In genomic region chr6:17991625-17992024, GRCm38 (mm10) we compare ENCODE assay signal across 14 mouse cellular contexts. TPM values are rescaled to one million over a fixed set of nuclear protein-coding genes. Genes with fewer than 3 reads are reported as not detected.
DNase-seq lines count a peak whose midpoint lies in the region; ATAC-seq and TF ChIP-seq lines count a peak whose summit lies in the region.
"Had no signal": no experiment of that assay in that cellular context is flagged by ENCODE, and none has a peak within 500 bp of the region (broad histone marks: within the 10 kb centered on the region; RNA-seq: fewer than 3 reads in every experiment).

No protein-coding gene starts in this region.

- H3K27me3 ChIP-seq in kidney, adult 2 months (replicated peaks; ENCODE audit: control insufficient read depth, insufficient read depth, low read length): no peaks in the 10 kb centered on the region
- no peaks in the 10 kb centered on the region for H3K27me3 ChIP-seq in kidney, embryonic 15.5 days
- H3K27me3 ChIP-seq in lung, postnatal 0 days (replicated peaks; ENCODE audit: insufficient read depth, low read length): no peaks in the 10 kb centered on the region
- H3K27me3 ChIP-seq: embryonic facial prominence, embryonic 12.5 days; midbrain, embryonic 15.5 days had no signal

- intact Hi-C loops in heart, postnatal 36 days (cut with DNase I): no loop called here

- TF ChIP-seq POLR2A in kidney, adult 2 months (IDR thresholded peaks at IDR 0.05; ENCODE audit: low read depth, low read length): no peak

- WGBS in kidney, adult 2 months: 51% methylated on average over 7 of the region's 7 CpGs
- WGBS in kidney, embryonic 15.5 days: 58% methylated on average over 7 of the region's 7 CpGs
- 39% methylated on average over 7 of the region's 7 CpGs for WGBS in lung, postnatal 0 days

- H3K9ac ChIP-seq in kidney, embryonic 15.5 days: no peak overlapping the region
- H3K9ac ChIP-seq in lung, postnatal 0 days (replicated peaks; ENCODE audit: low read depth): no peak overlapping the region
- H3K9ac ChIP-seq: embryonic facial prominence, embryonic 12.5 days; liver, embryonic 14.5 days; midbrain, embryonic 15.5 days had no signal

- ATAC-seq in kidney, embryonic 15.5 days (replicated peaks; ENCODE audit: low FRiP score): no peak
- peak; percentile 93 for ATAC-seq in lung, postnatal 0 days
- ATAC-seq: activated CD4-positive, CD25-positive, alpha-beta regulatory T cell, adult 4 months; hindbrain, embryonic 16.5 days; midbrain, embryonic 15.5 days had no signal

- H3K36me3 ChIP-seq in kidney, adult 2 months (ENCODE audit: control insufficient read depth, insufficient read depth, low read length): no peaks in the 10 kb centered on the region
- no peaks in the 10 kb centered on the region for H3K36me3 ChIP-seq in kidney, embryonic 15.5 days
- no peaks in the 10 kb centered on the region for H3K36me3 ChIP-seq in lung, postnatal 0 days (ENCODE audit: insufficient read depth, low read length)
- H3K36me3 ChIP-seq: embryonic facial prominence, embryonic 12.5 days; midbrain, embryonic 15.5 days had no signal

- DNase-seq in cerebellum, postnatal 10 days: peak; percentile 63 to 77
- no peak for DNase-seq in cerebellum, adult 11 months
- DNase-seq in kidney, adult 2 months: peak; percentile 24
- DNase-seq in kidney, postnatal 14 days: peak; percentile 10
- DNase-seq in lung, postnatal 0 days (ENCODE audit: low spot score): peak; percentile 70
- DNase-seq in heart, postnatal 36 days: no peak
- no peak for DNase-seq in adipocyte (ENCODE audit: low spot score)
- DNase-seq: spleen, adult 18-20 months had no signal

- no peaks in the 10 kb centered on the region for H3K9me3 ChIP-seq in kidney, embryonic 15.5 days (replicated peaks)
- H3K9me3 ChIP-seq in lung, postnatal 0 days (ENCODE audit: low read length): no peaks in the 10 kb centered on the region
- H3K9me3 ChIP-seq: embryonic facial prominence, embryonic 12.5 days; midbrain, embryonic 15.5 days had no signal

- TF ChIP-seq EP300 in lung, postnatal 0 days (IDR thresholded peaks at IDR 0.05): peak; percentile 37; the same call in 1 of the 2 replicates

- H3K4me2 ChIP-seq in kidney, embryonic 15.5 days: no peak overlapping the region
- H3K4me2 ChIP-seq in lung, postnatal 0 days (replicated peaks; ENCODE audit: low read depth, low read length): no peak overlapping the region
- H3K4me2 ChIP-seq: embryonic facial prominence, embryonic 12.5 days; midbrain, embryonic 15.5 days had no signal

- no peak overlapping the region for H3K27ac ChIP-seq in kidney, adult 2 months (ENCODE audit: insufficient read depth, low read depth, low read length)
- no peak overlapping the region for H3K27ac ChIP-seq in kidney, embryonic 15.5 days
- H3K27ac ChIP-seq in lung, postnatal 0 days (ENCODE audit: low read length): no peak overlapping the region
- H3K27ac ChIP-seq: embryonic facial prominence, embryonic 12.5 days; liver, embryonic 14.5 days; midbrain, embryonic 15.5 days had no signal

- TF ChIP-seq CTCF in kidney, adult 2 months (conservative IDR thresholded peaks at IDR 0.05; ENCODE audit: insufficient read depth, insufficient read length, low read depth, low read length): no peak
- TF ChIP-seq CTCF in lung, postnatal 0 days (IDR thresholded peaks at IDR 0.05): no peak

- no peaks in the 10 kb centered on the region for H3K4me1 ChIP-seq in kidney, adult 2 months (ENCODE audit: control insufficient read depth, insufficient read depth, low read length)
- no peaks in the 10 kb centered on the region for H3K4me1 ChIP-seq in kidney, embryonic 15.5 days
- no peaks in the 10 kb centered on the region for H3K4me1 ChIP-seq in lung, postnatal 0 days (ENCODE audit: insufficient read depth, low read depth, low read length)
- H3K4me1 ChIP-seq: embryonic facial prominence, embryonic 12.5 days; midbrain, embryonic 15.5 days had no signal

- no peak overlapping the region for H3K4me3 ChIP-seq in kidney, adult 2 months (ENCODE audit: insufficient read depth, low read depth, low read length)
- H3K4me3 ChIP-seq in kidney, embryonic 15.5 days (replicated peaks): no peak overlapping the region
- no peak overlapping the region for H3K4me3 ChIP-seq in lung, postnatal 0 days (ENCODE audit: low read depth, low read length)
- H3K4me3 ChIP-seq: embryonic facial prominence, embryonic 12.5 days; midbrain, embryonic 15.5 days had no signal

RNA-seq across cellular contexts. Expression of gene Wnt2, which starts 38.8 kb away (rescaled TPM):
- 0.35 and 0.52 TPM in 2 replicates for polyA plus RNA-seq in kidney, adult 2 months (2012; rRNA removed)
- polyA plus RNA-seq in kidney, embryonic 15.5 days (2015; fragmentation: Nextera tagmentation; extraction: Ambion mirVana): 1.1 and 2.9 TPM in 2 replicates
- 54.6 and 56.1 TPM in 2 replicates for polyA plus RNA-seq in lung, postnatal 0 days (2015; fragmentation: Nextera tagmentation; extraction: Ambion mirVana)
- total RNA-seq in heart, postnatal 36 days (2021): under 1 TPM; 0.68 to 0.94 TPM
- polyA plus RNA-seq: activated CD4-positive, CD25-positive, alpha-beta regulatory T cell, adult 4 months had no signal

Comparison
In these comparisons a context has a peak if more than half of its experiments do, and no peak if none do; other contexts are left out.
1. DNase-seq: peak in cerebellum, postnatal 10 days (2 of 2), kidney, adult 2 months (single experiment), kidney, postnatal 14 days (single experiment) and lung, postnatal 0 days (single experiment); none in cerebellum, adult 11 months (single experiment), heart, postnatal 36 days (0 of 2) and adipocyte (single experiment).
2. RNA of gene Wnt2, which starts 38.8 kb away (polyA plus RNA-seq): 54.6 to 56.1 TPM in lung, postnatal 0 days; 1.1 to 2.9 TPM in kidney, embryonic 15.5 days and 0.35 to 0.52 TPM in kidney, adult 2 months; every median in the first group is over 10 times any median in the second.